Mouse (Mus musculus) embryonic facial prominence, embryonic 15.5 days (tissue): Measurements from ENCODE around the gene Nasp. TPM values are rescaled to one million over a fixed set of nuclear protein-coding genes. Genes with fewer than 3 reads are reported as not detected.
"Not testable (repeated sequence)": the region's sequence is repeated elsewhere in the genome, so short reads cannot be mapped to it uniquely, and the experiment has no call there.

ENCODE experiments used
- ATAC-seq: fragments of 200-750 bp; cut with Nextera tagmentation; 2 replicates; pipeline ENCODE4 v1.8.0; 2017; ENCODE audit warnings: low read depth, moderate TSS enrichment; ENCODE audit not compliant: insufficient number of reproducible peaks, low FRiP score, low TSS enrichment
- H3K27ac ChIP-seq: fragments of 300-500 bp; sonication (generic); replicated peaks from 2 replicates; pipeline ENCODE4 v1.5.1; 2015; ENCODE audit warnings: mild to moderate bottlenecking, inconsistent platforms
- H3K27me3 ChIP-seq: fragments of 300-500 bp; sonication (generic); 2 replicates; pipeline ENCODE4 v1.6.1; 2015; ENCODE audit warnings: inconsistent platforms
- H3K36me3 ChIP-seq: fragments of 300-500 bp; sonication (generic); 2 replicates; pipeline ENCODE4 v1.6.1; 2015; ENCODE audit warnings: mild to moderate bottlenecking, inconsistent platforms
- H3K4me1 ChIP-seq: fragments of 300-500 bp; sonication (generic); 2 replicates; pipeline ENCODE4 v1.6.1; 2015; ENCODE audit warnings: inconsistent platforms
- H3K4me2 ChIP-seq: fragments of 300-500 bp; sonication (generic); replicated peaks from 2 replicates; pipeline ENCODE4 v1.6.1; 2015; ENCODE audit warnings: mild to moderate bottlenecking, inconsistent platforms
- H3K4me3 ChIP-seq: fragments of 300-500 bp; sonication (generic); replicated peaks from 2 replicates; pipeline ENCODE4 v1.5.1; 2015; ENCODE audit warnings: mild to moderate bottlenecking, inconsistent platforms
- H3K9ac ChIP-seq: fragments of 300-500 bp; sonication (generic); 2 replicates; pipeline ENCODE4 v1.6.1; 2015; ENCODE audit warnings: inconsistent platforms
- H3K9me3 ChIP-seq: fragments of 300-500 bp; sonication (generic); replicated peaks from 2 replicates; pipeline ENCODE4 v1.6.1; 2016; ENCODE audit warnings: inconsistent platforms
- WGBS: fragments of 180-500 bp; shearing (Covaris S2); methylation state at CpG from one replicate; pipeline ENCODE4 v1.1.7; 2015; 5-methylcytosine and 5-hydroxymethylcytosine counted together
- polyA plus RNA-seq: library from polyadenylated mRNA; unstranded; fragments of >200 nt; fragmentation: Nextera tagmentation; extraction: Ambion mirVana; gene quantifications from 2 replicates; pipeline ENCODE4 v1.2.1, GENCODE M21; 2015

Nasp gene
- polyA plus RNA-seq, result 107 TPM in 2 replicates

DNA sequence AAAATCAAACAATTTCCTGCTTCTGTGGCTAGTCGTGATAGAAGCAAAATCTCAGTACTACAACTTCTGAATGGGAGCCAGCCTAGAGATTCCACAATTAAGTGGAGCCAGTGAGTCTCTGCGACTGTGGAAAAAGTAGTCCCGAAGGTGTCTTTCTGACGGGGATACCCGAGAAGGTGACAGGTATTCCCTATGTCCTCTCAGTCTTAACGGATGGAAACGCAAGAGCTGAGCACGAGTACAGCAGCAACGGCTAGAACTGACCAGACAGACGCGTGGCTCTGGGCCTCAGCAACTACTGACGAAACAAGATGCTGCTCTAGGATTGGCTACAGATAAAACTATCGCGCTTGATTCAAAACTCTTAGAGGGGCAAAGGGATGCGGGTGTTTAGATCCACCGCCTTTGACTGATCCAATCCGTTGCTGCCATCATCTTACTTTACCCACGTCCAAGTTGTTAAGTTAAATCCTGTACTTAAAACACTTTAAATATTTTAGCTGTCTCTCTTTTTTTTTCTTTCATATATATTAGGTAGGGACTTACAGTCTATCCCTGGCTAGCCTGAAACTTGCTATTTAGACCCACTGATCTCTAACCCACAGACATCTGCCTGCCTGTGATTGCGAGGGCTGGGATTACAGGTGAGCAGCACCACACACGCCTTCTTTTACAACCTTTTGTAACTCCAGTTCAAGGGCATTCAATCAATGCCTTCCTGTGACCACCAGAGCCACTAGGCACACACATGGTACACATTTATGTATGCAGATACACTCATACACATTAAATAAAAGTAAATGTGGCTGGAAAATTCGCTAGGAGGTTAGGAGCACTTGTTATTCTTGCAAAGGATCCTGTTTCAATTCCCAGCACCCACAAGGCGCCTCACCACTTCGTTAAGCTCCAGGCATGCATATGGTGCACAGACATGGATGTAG, at the start of gene Nasp:
TSS of gene Nasp (minus strand) at position 220 of the 941 bp plus-strand sequence.
- Histone ChIP-seq H3K4me1 (peaks cover 16% of the 10 kb centered on the region), H3K4me3 (peak within 1 kb of the TSS; percentile 100), H3K9ac (peak within 1 kb of the TSS; percentile 83), H3K27ac (peak within 1 kb of the TSS; percentile 97), H3K9me3 (no peaks in the 10 kb centered on the region), H3K4me2 (peak within 1 kb of the TSS; percentile 74), H3K27me3 (no peaks in the 10 kb centered on the region), H3K36me3 (0 out of 2 replicates have a peak, but pooled peaks cover 3% of the 10 kb centered on the region)
- peak; percentile 86 for ATAC-seq
- WGBS, result 4% methylated on average over 23 of the region's 23 CpGs

DNA sequence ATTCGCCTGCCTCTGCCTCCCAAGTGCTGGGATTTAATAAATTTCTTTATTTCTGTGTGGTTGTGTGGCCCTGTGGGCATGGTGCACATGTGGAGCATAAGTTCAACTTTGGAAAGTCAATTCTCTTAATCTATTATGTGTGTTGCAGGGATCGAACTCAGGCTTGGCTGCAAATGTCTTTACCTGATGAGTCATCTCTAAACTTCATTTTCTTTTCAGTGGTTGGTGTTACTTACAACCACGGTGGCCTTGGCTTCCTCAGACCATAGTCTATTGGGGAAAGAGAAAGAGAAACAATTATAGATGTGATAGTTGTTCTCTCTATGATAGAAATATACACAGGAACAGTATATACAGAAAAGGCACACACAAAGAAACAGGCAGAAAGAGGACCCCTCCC, 48.3 kb upstream of the Nasp start:
- 77% methylated on average over 3 of the region's 3 CpGs for WGBS
- H3K9me3 ChIP-seq, result no peaks in the 10 kb centered on the region
- H3K27me3 ChIP-seq, result no peaks in the 10 kb centered on the region
- ATAC-seq, result no peak
- H3K9ac ChIP-seq, result no peak overlapping the region
- H3K27ac ChIP-seq, result no peak overlapping the region
- H3K36me3 ChIP-seq, result no peaks in the 10 kb centered on the region
- no peaks in the 10 kb centered on the region for H3K4me1 ChIP-seq
- no peak overlapping the region for H3K4me2 ChIP-seq
- H3K4me3 ChIP-seq, result no peak overlapping the region

DNA sequence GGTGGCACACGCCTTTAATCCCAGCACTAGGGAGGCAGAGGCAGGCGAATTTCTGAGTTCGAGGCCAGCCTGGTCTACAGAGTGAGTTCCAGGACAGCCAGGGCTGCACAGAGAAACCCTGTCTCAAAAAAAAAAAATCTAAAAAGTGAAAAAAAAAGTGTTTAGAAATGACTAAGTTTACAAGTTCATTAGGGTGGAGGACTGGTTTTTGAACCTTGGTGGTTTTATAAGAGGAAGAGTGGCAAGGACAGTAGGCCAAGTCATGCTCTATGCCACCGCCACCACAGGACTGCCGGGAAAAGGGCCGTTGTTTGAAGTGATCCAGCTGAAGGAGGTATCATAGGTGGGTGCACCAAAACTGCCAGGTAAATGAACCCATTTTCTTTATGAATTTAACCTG, 47.0 kb upstream of the Nasp start:
- H3K4me1 ChIP-seq, H3K36me3 ChIP-seq, H3K9ac ChIP-seq, H3K27me3 ChIP-seq, H3K4me2 ChIP-seq, H3K9me3 ChIP-seq, H3K4me3 ChIP-seq, H3K27ac ChIP-seq, ATAC-seq: not testable (repeated sequence)
- 90% methylated on average over 6 of the region's 6 CpGs for WGBS

DNA sequence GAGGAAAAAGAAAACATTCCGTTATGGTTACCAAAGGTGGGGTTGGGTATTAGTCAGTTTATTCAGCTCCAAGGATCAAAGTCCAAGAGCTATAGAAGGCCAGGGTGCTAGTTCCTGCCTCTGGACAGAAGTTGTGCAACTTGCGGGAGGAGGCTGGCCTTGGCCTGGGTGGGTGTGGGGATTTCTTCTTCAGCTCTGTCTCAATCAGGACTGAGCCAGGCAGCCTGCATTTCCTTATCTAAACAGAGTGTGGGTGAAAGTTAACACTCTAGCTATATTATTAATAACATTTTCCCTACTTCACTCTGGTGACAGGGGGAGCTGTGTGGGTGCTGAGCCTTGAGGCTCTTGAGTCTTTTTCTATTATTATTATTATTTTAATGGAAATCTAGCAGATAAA, 45.0 kb upstream of the Nasp start:
- WGBS, result 66% methylated on average over 2 of the region's 2 CpGs
- H3K36me3 ChIP-seq, result no peaks in the 10 kb centered on the region
- H3K4me1 ChIP-seq, result no peaks in the 10 kb centered on the region
- no peak overlapping the region for H3K27ac ChIP-seq
- no peaks in the 10 kb centered on the region for H3K9me3 ChIP-seq
- H3K9ac ChIP-seq, result no peak overlapping the region
- no peaks in the 10 kb centered on the region for H3K27me3 ChIP-seq
- no peak for ATAC-seq
- no peak overlapping the region for H3K4me2 ChIP-seq
- no peak overlapping the region for H3K4me3 ChIP-seq

DNA sequence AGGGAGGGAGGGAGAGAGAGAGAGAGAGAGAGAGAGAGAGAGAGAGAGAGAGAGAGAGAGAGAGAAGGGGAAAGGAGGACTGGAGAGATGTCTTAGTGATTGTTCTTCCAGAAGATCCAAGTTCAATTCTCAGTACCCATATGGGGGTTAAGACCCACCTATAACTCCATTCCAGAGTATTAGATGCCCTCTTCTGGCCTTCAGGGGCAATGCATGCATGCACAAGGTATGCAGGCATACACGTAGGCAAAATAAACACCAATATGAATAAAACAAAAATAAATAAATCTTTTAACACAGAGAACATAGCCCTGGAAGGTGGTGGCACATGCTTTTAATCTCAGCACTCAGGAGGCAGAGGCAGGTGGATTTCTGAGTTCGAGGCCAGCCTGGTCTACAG, 41.5 kb upstream of the Nasp start:
- no peak overlapping the region for H3K4me2 ChIP-seq
- H3K9me3 ChIP-seq, result no peaks in the 10 kb centered on the region
- H3K27me3 ChIP-seq, result no peaks in the 10 kb centered on the region
- H3K4me1 ChIP-seq, result no peaks in the 10 kb centered on the region
- H3K36me3 ChIP-seq, result no peaks in the 10 kb centered on the region
- 59% methylated on average over 2 of the region's 2 CpGs for WGBS
- H3K4me3 ChIP-seq, result no peak overlapping the region
- no peak overlapping the region for H3K27ac ChIP-seq
- no peak overlapping the region for H3K9ac ChIP-seq
- no peak for ATAC-seq

DNA sequence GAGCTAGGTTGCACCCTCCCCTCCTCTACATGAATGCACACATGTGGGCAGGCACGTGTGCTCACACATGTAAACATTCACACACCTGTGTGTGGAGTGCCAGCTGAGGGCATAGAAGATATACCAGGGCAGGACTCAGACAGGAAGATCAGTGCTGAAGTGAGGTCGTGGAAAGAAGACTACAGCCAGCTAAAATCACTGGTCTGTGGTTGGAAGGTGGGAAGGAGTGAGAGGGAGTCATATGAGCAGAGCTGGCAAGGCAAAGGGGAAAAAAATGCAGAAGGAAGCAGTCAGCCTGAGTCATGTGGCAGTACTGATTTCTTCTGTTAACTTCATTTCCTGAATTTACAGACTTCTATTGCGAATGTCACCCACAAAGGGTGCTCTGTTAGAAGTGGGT, 40.4 kb upstream of the Nasp start:
- H3K4me3 ChIP-seq, result no peak overlapping the region
- no peaks in the 10 kb centered on the region for H3K4me1 ChIP-seq
- no peaks in the 10 kb centered on the region for H3K9me3 ChIP-seq
- H3K9ac ChIP-seq, result no peak overlapping the region
- no peaks in the 10 kb centered on the region for H3K27me3 ChIP-seq
- 41% methylated on average over 3 of the region's 3 CpGs for WGBS
- ATAC-seq, result no peak
- H3K36me3 ChIP-seq, result no peaks in the 10 kb centered on the region
- H3K4me2 ChIP-seq, result no peak overlapping the region
- H3K27ac ChIP-seq, result no peak overlapping the region

DNA sequence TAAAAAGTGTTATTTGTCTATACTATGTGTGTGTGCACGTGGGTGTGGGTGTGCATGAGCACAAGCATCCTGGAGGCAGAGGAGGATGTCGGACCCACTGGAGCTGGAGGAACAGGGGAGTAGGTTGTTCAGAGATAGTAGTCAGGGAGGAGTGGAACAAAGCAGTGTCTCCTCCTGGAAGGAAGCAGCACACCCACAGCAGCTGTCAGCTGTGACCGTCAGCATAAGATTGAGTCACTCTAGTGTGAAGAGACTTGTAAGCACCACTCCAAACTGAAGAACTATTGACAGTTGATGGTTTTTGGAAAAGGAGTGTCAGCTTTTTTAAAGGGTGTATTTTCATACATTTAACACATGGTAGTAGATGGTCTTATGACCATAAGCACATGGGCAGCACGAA, 38.9 kb upstream of the Nasp start:
- no peaks in the 10 kb centered on the region for H3K9me3 ChIP-seq
- ATAC-seq, result no peak
- no peaks in the 10 kb centered on the region for H3K4me1 ChIP-seq
- 60% methylated on average over 4 of the region's 4 CpGs for WGBS
- H3K4me3 ChIP-seq, result no peak overlapping the region
- H3K36me3 ChIP-seq, result no peaks in the 10 kb centered on the region
- no peak overlapping the region for H3K27ac ChIP-seq
- no peak overlapping the region for H3K4me2 ChIP-seq
- H3K9ac ChIP-seq, result no peak overlapping the region
- no peaks in the 10 kb centered on the region for H3K27me3 ChIP-seq

DNA sequence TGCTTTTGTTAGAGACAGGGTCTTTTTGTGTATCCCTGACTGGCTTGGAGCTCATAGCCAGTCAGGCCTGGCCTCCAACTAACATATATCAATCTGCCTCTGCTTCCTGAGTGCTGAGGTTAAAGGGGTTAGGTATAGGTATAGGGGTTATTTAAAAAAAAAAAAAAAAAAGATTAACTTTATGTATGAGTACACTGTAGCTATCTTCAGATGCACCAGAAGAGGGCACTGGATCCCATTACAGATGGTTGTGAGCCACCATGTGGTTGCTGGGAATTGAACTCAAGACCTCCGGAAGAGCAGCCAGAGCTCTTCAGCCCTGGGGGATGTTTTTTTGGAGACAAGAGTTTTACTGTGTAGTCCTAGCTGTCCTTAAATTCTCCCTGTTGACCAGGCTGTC, 34.3 kb upstream of the Nasp start:
- no peak overlapping the region for H3K4me2 ChIP-seq
- H3K4me1 ChIP-seq, result no peaks in the 10 kb centered on the region
- H3K9ac ChIP-seq, result no peak overlapping the region
- no peaks in the 10 kb centered on the region for H3K36me3 ChIP-seq
- no peak overlapping the region for H3K4me3 ChIP-seq
- 80% methylated on average over 1 of the region's 1 CpGs for WGBS
- no peaks in the 10 kb centered on the region for H3K9me3 ChIP-seq
- H3K27me3 ChIP-seq, result no peaks in the 10 kb centered on the region
- no peak overlapping the region for H3K27ac ChIP-seq
- ATAC-seq, result no peak

DNA sequence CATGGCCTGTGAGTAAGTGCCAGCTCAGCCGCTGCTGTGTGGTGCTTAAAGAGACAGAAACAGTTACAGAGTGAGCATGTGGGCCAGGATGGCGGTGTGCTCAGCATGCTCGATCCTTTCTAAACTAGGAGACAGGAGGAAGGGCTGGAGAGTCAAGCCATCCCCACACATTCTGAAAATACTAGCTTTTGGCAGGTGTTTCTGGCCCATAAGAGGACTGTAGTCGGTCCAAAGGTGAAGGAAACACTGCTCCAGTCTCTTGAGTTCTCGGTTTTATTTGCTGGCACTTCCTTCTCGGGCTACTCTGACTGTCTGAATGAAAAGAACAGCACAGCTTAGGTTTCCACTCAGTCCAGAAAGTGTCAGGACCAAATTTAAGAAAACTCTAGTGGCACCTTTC, 33.1 kb upstream of the Nasp start:
- Histone ChIP-seq H3K9me3 (no peaks in the 10 kb centered on the region), H3K9ac (no peak overlapping the region), H3K4me1 (no peaks in the 10 kb centered on the region), H3K36me3 (no peaks in the 10 kb centered on the region), H3K4me3 (no peak overlapping the region), H3K27me3 (no peaks in the 10 kb centered on the region), H3K4me2 (no peak overlapping the region), H3K27ac (no peak overlapping the region)
- 74% methylated on average over 6 of the region's 6 CpGs for WGBS
- ATAC-seq, result no peak

DNA sequence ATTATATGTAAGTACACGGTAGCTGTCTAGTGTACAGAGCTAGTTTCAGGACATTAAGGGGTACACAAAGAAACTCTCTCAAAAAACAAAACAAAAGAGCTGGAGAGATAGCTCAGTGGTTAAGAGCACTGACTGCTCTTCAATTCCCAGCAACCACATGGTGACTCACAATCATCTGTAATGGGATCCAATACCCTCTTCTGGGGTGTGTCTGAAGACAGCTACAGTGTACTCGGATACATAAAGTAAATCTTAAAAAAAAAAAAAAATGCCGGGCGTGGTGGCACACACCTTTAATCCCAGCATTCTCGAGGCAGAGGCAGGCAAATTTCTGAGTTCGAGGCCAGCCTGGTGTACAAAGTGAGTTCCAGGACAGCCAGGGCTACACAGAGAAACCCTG, 32.2 kb upstream of the Nasp start:
- not testable (repeated sequence) for H3K4me1 ChIP-seq, H3K27ac ChIP-seq, H3K9me3 ChIP-seq, H3K36me3 ChIP-seq, H3K9ac ChIP-seq, H3K27me3 ChIP-seq, H3K4me3 ChIP-seq, ATAC-seq, H3K4me2 ChIP-seq
- WGBS, result 75% methylated on average over 6 of the region's 6 CpGs

DNA sequence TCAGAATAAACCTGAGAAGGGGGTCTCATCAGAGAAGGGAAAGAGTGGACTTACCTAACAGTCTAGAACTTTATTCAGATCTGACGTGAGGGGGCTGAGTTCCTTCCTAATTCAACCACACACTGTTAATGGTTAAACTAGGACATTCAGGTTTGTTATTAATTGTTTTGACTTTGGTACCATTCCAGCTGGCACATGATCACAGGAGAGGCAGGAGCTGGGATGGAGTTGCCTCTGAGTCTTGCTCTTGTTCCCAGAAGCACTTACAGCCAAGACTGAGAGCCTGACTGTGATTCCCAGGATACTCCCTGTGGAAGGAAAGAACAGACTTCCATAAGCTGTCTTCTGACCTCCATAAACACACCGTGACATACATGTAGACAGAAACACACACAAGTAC, 31.7 kb upstream of the Nasp start:
- no peak for ATAC-seq
- H3K4me3 ChIP-seq, result no peak overlapping the region
- H3K9me3 ChIP-seq, result no peaks in the 10 kb centered on the region
- no peaks in the 10 kb centered on the region for H3K4me1 ChIP-seq
- no peak overlapping the region for H3K4me2 ChIP-seq
- no peaks in the 10 kb centered on the region for H3K36me3 ChIP-seq
- H3K9ac ChIP-seq, result no peak overlapping the region
- H3K27ac ChIP-seq, result no peak overlapping the region
- WGBS, result 53% methylated on average over 2 of the region's 2 CpGs
- no peaks in the 10 kb centered on the region for H3K27me3 ChIP-seq

DNA sequence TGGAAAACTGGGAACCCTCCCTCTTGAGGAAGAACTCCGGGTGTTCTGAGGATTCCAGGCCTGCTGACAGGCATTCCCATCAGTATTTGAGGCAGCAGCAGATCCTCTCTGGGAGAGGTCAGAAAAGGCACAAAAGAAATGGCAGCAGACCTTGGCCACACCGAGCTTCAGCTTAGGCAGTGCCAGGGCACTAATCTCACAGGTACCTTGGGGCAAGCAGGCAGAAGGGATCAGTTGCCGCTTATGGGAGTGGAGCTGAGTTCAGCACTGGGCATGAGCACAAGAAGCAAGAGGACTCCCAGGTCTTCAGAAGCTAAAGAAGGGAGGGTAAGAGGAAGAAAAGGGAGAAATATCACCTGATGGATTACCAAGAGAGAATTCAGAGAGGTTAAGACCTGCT, 30.2 kb upstream of the Nasp start:
- Histone ChIP-seq H3K4me3 (no peak overlapping the region), H3K4me1 (no peaks in the 10 kb centered on the region), H3K4me2 (no peak overlapping the region), H3K9me3 (no peaks in the 10 kb centered on the region), H3K27me3 (no peaks in the 10 kb centered on the region), H3K36me3 (no peaks in the 10 kb centered on the region), H3K9ac (no peak overlapping the region), H3K27ac (no peak overlapping the region)
- WGBS, result 51% methylated on average over 3 of the region's 3 CpGs
- ATAC-seq, result no peak
